Mouse (Mus musculus) lung, postnatal 0 days (tissue): ENCODE measurements at regions not wholly inside any gene's neighbourhood (a gene's known extent, or its start where the extent isn't known, plus 50 kb on each side); places are given as distances from the start of the nearest gene placed in this dataset.

Source experiments
- ATAC-seq: fragments of 200-750 bp; cut with Nextera tagmentation; 2 replicates; pipeline ENCODE4 v1.8.0; 2017; ENCODE audit warnings: moderate library complexity
- DNase-seq: peaks from one replicate; pipeline ENCODE4 v3.0.0-alpha.2; 2016; ENCODE audit warnings: low spot score
- H3K27ac ChIP-seq: fragments of 300-500 bp; sonication (generic); 2 replicates; pipeline ENCODE4 v1.5.1; 2014; ENCODE audit warnings: antibody characterized with exemption, mild to moderate bottlenecking, low read length, mixed read lengths
- H3K27me3 ChIP-seq: fragments of 300-500 bp; sonication (generic); replicated peaks from 2 replicates; pipeline ENCODE4 v1.6.1; 2014; ENCODE audit warnings: low read length, mixed read lengths; ENCODE audit not compliant: insufficient read depth
- H3K36me3 ChIP-seq: fragments of 300-500 bp; sonication (generic); 2 replicates; pipeline ENCODE4 v1.6.1; 2014; ENCODE audit warnings: low read length, mixed read lengths; ENCODE audit not compliant: insufficient read depth
- H3K4me1 ChIP-seq: fragments of 300-500 bp; sonication (generic); 2 replicates; pipeline ENCODE4 v1.6.1; 2014; ENCODE audit warnings: antibody characterized with exemption, low read depth, low read length, mixed read lengths; ENCODE audit not compliant: insufficient read depth
- H3K4me2 ChIP-seq: fragments of 300-500 bp; sonication (generic); replicated peaks from 2 replicates; pipeline ENCODE4 v1.6.1; 2014; ENCODE audit warnings: low read depth, mild to moderate bottlenecking, low read length, moderate library complexity, mixed read lengths
- H3K4me3 ChIP-seq: fragments of 300-500 bp; sonication (generic); 2 replicates; pipeline ENCODE4 v1.5.1; 2014; ENCODE audit warnings: low read depth, low read length
- H3K9ac ChIP-seq: fragments of 300-500 bp; sonication (generic); replicated peaks from 2 replicates; pipeline ENCODE4 v1.6.1; 2014; ENCODE audit warnings: low read depth, mild to moderate bottlenecking
- H3K9me3 ChIP-seq: fragments of 300-500 bp; sonication (generic); 2 replicates; pipeline ENCODE4 v1.6.1; 2016; ENCODE audit warnings: low read length, mixed read lengths
- CTCF ChIP-seq: IDR thresholded peaks from 2 replicates; pipeline ENCODE4 v1.5.1; 2016; ENCODE audit warnings: antibody characterized with exemption, mild to moderate bottlenecking
- EP300 ChIP-seq: IDR thresholded peaks from 2 replicates; pipeline ENCODE4 v1.6.1; 2016; ENCODE audit warnings: antibody characterized with exemption, mild to moderate bottlenecking, control low read depth
- WGBS: fragments of 180-500 bp; shearing (Covaris S2); extraction: QIAGEN DNeasy Blood & Tissue Kit; methylation state at CpG from one replicate; pipeline ENCODE4 v1.1.7; 2014; 5-methylcytosine and 5-hydroxymethylcytosine counted together

- Histone ChIP-seq H3K4me2 (no peak overlapping the region), H3K9me3 (no peaks in the 10 kb centered on the region), H3K36me3 (no peaks in the 10 kb centered on the region), H3K27me3 (no peaks in the 10 kb centered on the region), H3K27ac (no peak overlapping the region), H3K4me1 (no peaks in the 10 kb centered on the region), H3K9ac (no peak overlapping the region), H3K4me3 (no peak overlapping the region)
- DNase-seq, result no peak
- WGBS, result 43% methylated on average over 5 of the region's 5 CpGs
- no peak for ATAC-seq
- TF ChIP-seq CTCF (no peak), EP300 (no peak)
Measured at GRCm38 (mm10) chr13:99642811-99643210, 126.5 kb upstream of the Map1b start.

- Histone ChIP-seq H3K36me3 (no peaks in the 10 kb centered on the region), H3K4me3 (no peak overlapping the region), H3K4me2 (no peak overlapping the region), H3K4me1 (no peaks in the 10 kb centered on the region), H3K9ac (no peak overlapping the region), H3K9me3 (no peaks in the 10 kb centered on the region), H3K27me3 (no peaks in the 10 kb centered on the region), H3K27ac (no peak overlapping the region)
- TF ChIP-seq EP300, result no peak
- no peak for TF ChIP-seq CTCF
- ATAC-seq, result no peak
- WGBS, result 60% methylated on average over 5 of the region's 5 CpGs
- no peak for DNase-seq
Measured at GRCm38 (mm10) chr13:99642301-99642700, 126.0 kb upstream of the Map1b start.

GRCm38 (mm10) chr13:99641386-99642165 is 125.2 kb upstream of the Map1b start:
- Histone ChIP-seq H3K27ac (no peak overlapping the region), H3K36me3 (no peaks in the 10 kb centered on the region), H3K4me2 (no peak overlapping the region), H3K4me1 (no peaks in the 10 kb centered on the region), H3K9me3 (no peaks in the 10 kb centered on the region), H3K9ac (no peak overlapping the region), H3K4me3 (no peak overlapping the region), H3K27me3 (no peaks in the 10 kb centered on the region)
- no peak for DNase-seq
- no peak for ATAC-seq
- TF ChIP-seq EP300 (no peak), CTCF (no peak)
- 54% methylated on average over 22 of the region's 22 CpGs for WGBS

- no peaks in the 10 kb centered on the region for H3K9me3 ChIP-seq
- ATAC-seq, result peak; percentile 40
- no peak overlapping the region for H3K4me2 ChIP-seq
- peak; percentile 58 for DNase-seq
- no peak for TF ChIP-seq EP300
- no peak for TF ChIP-seq CTCF
- no peaks in the 10 kb centered on the region for H3K36me3 ChIP-seq
- no peak overlapping the region for H3K9ac ChIP-seq
- no peak overlapping the region for H3K4me3 ChIP-seq
- no peaks in the 10 kb centered on the region for H3K4me1 ChIP-seq
- H3K27ac ChIP-seq, result no peak overlapping the region
- 53% methylated on average over 5 of the region's 5 CpGs for WGBS
- H3K27me3 ChIP-seq, result no peaks in the 10 kb centered on the region
Measured at GRCm38 (mm10) chr13:99632706-99633105, 116.4 kb upstream of the Map1b start.

GRCm38 (mm10) chr13:99630800-99631199 is 114.5 kb upstream of the Map1b start:
- Histone ChIP-seq H3K9ac (no peak overlapping the region), H3K27ac (no peak overlapping the region), H3K9me3 (no peaks in the 10 kb centered on the region), H3K4me1 (no peaks in the 10 kb centered on the region), H3K4me3 (no peak overlapping the region), H3K36me3 (no peaks in the 10 kb centered on the region), H3K27me3 (no peaks in the 10 kb centered on the region), H3K4me2 (no peak overlapping the region)
- DNase-seq (no peak), ATAC-seq (no peak)
- no peak for TF ChIP-seq CTCF
- WGBS, result 89% methylated on average over 3 of the region's 3 CpGs

GRCm38 (mm10) chr13:99630356-99630755 is 114.0 kb upstream of the Map1b start:
- no peak for ATAC-seq
- H3K9me3 ChIP-seq, result no peaks in the 10 kb centered on the region
- H3K9ac ChIP-seq, result no peak overlapping the region
- H3K4me1 ChIP-seq, result no peaks in the 10 kb centered on the region
- no peak overlapping the region for H3K27ac ChIP-seq
- no peaks in the 10 kb centered on the region for H3K27me3 ChIP-seq
- H3K4me3 ChIP-seq, result no peak overlapping the region
- no peak overlapping the region for H3K4me2 ChIP-seq
- TF ChIP-seq EP300, result no peak
- TF ChIP-seq CTCF, result no peak
- 89% methylated on average over 22 of the region's 22 CpGs for WGBS
- no peaks in the 10 kb centered on the region for H3K36me3 ChIP-seq
- DNase-seq, result no peak

- no peaks in the 10 kb centered on the region for H3K9me3 ChIP-seq
- no peak overlapping the region for H3K27ac ChIP-seq
- no peak for DNase-seq
- H3K27me3 ChIP-seq, result no peaks in the 10 kb centered on the region
- 41% methylated on average over 4 of the region's 4 CpGs for WGBS
- no peak for ATAC-seq
- H3K4me2 ChIP-seq, result no peak overlapping the region
- H3K4me1 ChIP-seq, result no peaks in the 10 kb centered on the region
- TF ChIP-seq CTCF (no peak), EP300 (no peak)
- no peak overlapping the region for H3K9ac ChIP-seq
- no peaks in the 10 kb centered on the region for H3K36me3 ChIP-seq
- no peak overlapping the region for H3K4me3 ChIP-seq
Measured at GRCm38 (mm10) chr13:99625196-99625595, 108.9 kb upstream of the Map1b start.
